14 mouse cellular contexts compared by ENCODE assay signal in the genomic region with DNA sequence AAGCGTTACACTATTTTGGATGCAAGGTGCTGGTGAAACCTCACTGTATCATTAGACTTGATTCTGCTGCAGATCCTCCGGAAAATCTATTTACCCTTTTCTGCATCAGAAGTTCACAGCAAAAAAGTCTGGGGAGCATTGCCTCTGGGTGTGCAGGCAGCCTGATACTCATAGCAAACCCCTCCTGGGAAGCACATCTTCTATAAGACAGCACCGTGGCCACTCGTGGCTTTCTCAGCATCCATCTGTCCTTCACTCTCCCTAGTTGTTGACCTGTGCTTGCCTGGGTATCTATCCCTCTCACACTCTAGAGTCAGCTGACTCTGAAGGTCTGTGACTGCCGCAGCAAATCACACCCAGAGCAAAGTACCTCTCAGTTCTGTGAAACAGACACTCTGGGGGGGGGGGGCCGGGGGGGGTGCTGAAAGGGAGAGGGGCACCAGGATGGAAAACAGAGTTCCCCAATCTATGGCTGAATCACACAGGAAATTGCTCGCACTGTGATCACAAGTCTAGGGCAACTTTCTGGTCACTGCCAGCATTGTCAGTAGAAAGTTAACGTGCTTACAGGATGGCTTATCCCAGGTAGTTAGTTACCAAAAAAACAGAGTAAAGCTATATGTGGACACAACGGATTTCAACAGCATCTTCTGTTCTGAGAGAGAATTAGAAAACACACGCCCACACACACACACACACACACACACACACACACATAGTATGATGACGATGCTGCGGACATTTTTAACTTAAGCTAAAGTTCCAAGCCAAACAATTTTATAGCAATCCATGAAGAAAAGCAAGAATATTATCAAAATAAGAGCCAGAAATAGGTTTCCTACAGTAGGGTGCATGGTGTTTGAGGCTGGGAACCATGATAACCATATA. TPM values are rescaled to one million over a fixed set of nuclear protein-coding genes. Genes with fewer than 3 reads are reported as not detected.
DNase-seq lines count a peak whose midpoint lies in the region; ATAC-seq and TF ChIP-seq lines count a peak whose summit lies in the region.
"Had no signal": no experiment of that assay in that cellular context is flagged by ENCODE, and none has a peak within 500 bp of the region (broad histone marks: within the 10 kb centered on the region; RNA-seq: fewer than 3 reads in every experiment).

No protein-coding gene starts in this region.

- H3K36me3 ChIP-seq in forebrain, embryonic 10.5 days (replicated peaks) = peaks cover 21% of the 10 kb centered on the region
- H3K36me3 ChIP-seq in forebrain, embryonic 16.5 days (ENCODE audit: control insufficient read depth, insufficient read depth) = no peaks in the 10 kb centered on the region
- no peaks in the 10 kb centered on the region for H3K36me3 ChIP-seq in heart, embryonic 15.5 days

- no peak overlapping the region for H3K9ac ChIP-seq in forebrain, embryonic 16.5 days (replicated peaks; ENCODE audit: low read depth, low read length)
- no peak overlapping the region for H3K9ac ChIP-seq in heart, embryonic 15.5 days
- H3K9ac ChIP-seq: embryonic facial prominence, embryonic 12.5 days; liver, postnatal 0 days had no signal

- peaks cover 19% of the 10 kb centered on the region for H3K4me1 ChIP-seq in forebrain, embryonic 10.5 days
- peaks cover 6% of the 10 kb centered on the region for H3K4me1 ChIP-seq in forebrain, embryonic 16.5 days (replicated peaks; ENCODE audit: control insufficient read depth, insufficient read depth, low read length)
- peaks cover 28% of the 10 kb centered on the region for H3K4me1 ChIP-seq in heart, embryonic 15.5 days (replicated peaks)

- H3K9me3 ChIP-seq in forebrain, embryonic 10.5 days = no peaks in the 10 kb centered on the region
- no peaks in the 10 kb centered on the region for H3K9me3 ChIP-seq in forebrain, embryonic 16.5 days (ENCODE audit: control insufficient read depth, low read length)
- no peaks in the 10 kb centered on the region for H3K9me3 ChIP-seq in heart, embryonic 15.5 days (replicated peaks)
- H3K9me3 ChIP-seq: embryonic facial prominence, embryonic 12.5 days had no signal

- no peaks in the 10 kb centered on the region for H3K27me3 ChIP-seq in forebrain, embryonic 10.5 days (ENCODE audit: poor library complexity, severe bottlenecking)
- no peaks in the 10 kb centered on the region for H3K27me3 ChIP-seq in forebrain, embryonic 16.5 days (replicated peaks; ENCODE audit: control insufficient read depth, insufficient read depth, low read length)
- no peaks in the 10 kb centered on the region for H3K27me3 ChIP-seq in heart, embryonic 15.5 days
- H3K27me3 ChIP-seq: CH12.LX; embryonic facial prominence, embryonic 12.5 days had no signal

- no peak overlapping the region for H3K4me3 ChIP-seq in forebrain, embryonic 10.5 days
- H3K4me3 ChIP-seq in forebrain, embryonic 16.5 days (replicated peaks; ENCODE audit: low read length) = no peak overlapping the region
- H3K4me3 ChIP-seq in heart, embryonic 15.5 days = no peak overlapping the region
- H3K4me3 ChIP-seq in left cerebral cortex, adult 2 months = no peak overlapping the region
- H3K4me3 ChIP-seq: embryonic facial prominence, embryonic 12.5 days had no signal

- WGBS in forebrain, embryonic 10.5 days = 68% methylated on average over 12 of the region's 12 CpGs
- WGBS in forebrain, embryonic 16.5 days = 60% methylated on average over 12 of the region's 12 CpGs
- WGBS in heart, embryonic 15.5 days = 39% methylated on average over 12 of the region's 12 CpGs

- intact Hi-C loops in heart, postnatal 14 days (cut with DNase I) = loop anchor here (5.0 kb wide), 1 partner anchor 32 kb away; no protein-coding TSS in a partner anchor
- intact Hi-C loops in left cerebral cortex, adult 2 months (cut with DNase I) = loop anchor here (5.0 kb wide), 1 partner anchor 58 kb away; no protein-coding TSS in a partner anchor

- peak overlapping the region; percentile 62 for H3K27ac ChIP-seq in forebrain, embryonic 10.5 days
- H3K27ac ChIP-seq in forebrain, embryonic 16.5 days (ENCODE audit: low read length) = no peak overlapping the region
- H3K27ac ChIP-seq in heart, embryonic 15.5 days = 0 out of 2 replicates have a peak overlapping the region, but pooled peaks have one; percentile 1
- H3K27ac ChIP-seq in left cerebral cortex, adult 2 months = peak overlapping the region; percentile 60

- no peak for DNase-seq in forebrain, embryonic 10.5 days (ENCODE audit: extremely low spot score, low spot score)
- DNase-seq in heart, postnatal 14 days = no peak
- DNase-seq in left cerebral cortex, adult 2 months (ENCODE audit: extremely low spot score in 1 of 2, low spot score in 2 of 2) = no peak
- DNase-seq in left cerebral cortex, adult 8-10 months (ENCODE audit: low spot score in 2 of 2) = no peak
- DNase-seq in right cerebral cortex, adult 18-20 months = peak; percentile 14
- no peak for DNase-seq in right cerebral cortex, postnatal 14 days
- DNase-seq: cerebellum, postnatal 36 days; thymus, postnatal 36 days had no signal

- no peak for ATAC-seq in forebrain, embryonic 16.5 days
- no peak for ATAC-seq in heart, embryonic 15.5 days (replicated peaks; ENCODE audit: insufficient number of reproducible peaks, insufficient read depth, low FRiP score, low read depth)
- ATAC-seq: activated CD4-positive, CD25-positive, alpha-beta regulatory T cell, adult 4 months; liver, postnatal 0 days had no signal

- no peak overlapping the region for H3K4me2 ChIP-seq in forebrain, embryonic 16.5 days (ENCODE audit: low read length)
- peak overlapping the region; percentile 14 for H3K4me2 ChIP-seq in heart, embryonic 15.5 days
- H3K4me2 ChIP-seq: embryonic facial prominence, embryonic 12.5 days had no signal

- no peak for TF ChIP-seq CTCF in left cerebral cortex, adult 2 months (IDR thresholded peaks at IDR 0.05)

RNA-seq across cellular contexts. Expression of gene Myo1b, which starts 35.7 kb away (rescaled TPM):
- 77.5 and 82.0 TPM in 2 replicates for polyA plus RNA-seq in forebrain, embryonic 10.5 days (2016; fragmentation: Nextera tagmentation; extraction: Ambion mirVana)
- 79.4 and 98.0 TPM in 2 replicates for polyA plus RNA-seq in forebrain, embryonic 16.5 days (2015; fragmentation: Nextera tagmentation; extraction: Ambion mirVana)
- 27.4 and 38.7 TPM in 2 replicates for polyA plus RNA-seq in heart, embryonic 15.5 days (2015; fragmentation: Nextera tagmentation; extraction: Ambion mirVana)
- 10 to 100 TPM; 43.4 to 46.4 TPM for total RNA-seq in heart, postnatal 14 days (2021)
- total RNA-seq in left cerebral cortex, adult 2 months (2021) = 10 to 100 TPM; 35.6 to 37.0 TPM
- 10 to 100 TPM; 30.7 to 48.0 (median 40.7) TPM for total RNA-seq in left cerebral cortex, adult 8-10 months (2022)
